Mouse (Mus musculus) heart, embryonic 11.5 days (tissue): ENCODE results near the gene Eno3. TPM values are rescaled to one million over a fixed set of nuclear protein-coding genes. Genes with fewer than 3 reads are reported as not detected.

ENCODE experiments used
- ATAC-seq: fragments of 200-750 bp; cut with Nextera tagmentation; replicated peaks from 2 replicates; pipeline ENCODE4 v1.8.0; 2017; ENCODE audit warnings: moderate library complexity; ENCODE audit not compliant: insufficient number of reproducible peaks, low FRiP score, low TSS enrichment
- H3K27ac ChIP-seq: fragments of 300-500 bp; sonication (generic); 2 replicates; pipeline ENCODE4 v1.5.1; 2014; ENCODE audit warnings: mild to moderate bottlenecking, low read depth, low read length
- H3K27me3 ChIP-seq: fragments of 300-500 bp; sonication (generic); 2 replicates; pipeline ENCODE4 v1.6.1; 2014; ENCODE audit warnings: mild to moderate bottlenecking, low read length, mixed read lengths; ENCODE audit not compliant: control insufficient read depth, insufficient read depth
- H3K36me3 ChIP-seq: fragments of 300-500 bp; sonication (generic); 2 replicates; pipeline ENCODE4 v1.6.1; 2014; ENCODE audit warnings: mild to moderate bottlenecking, low read length, moderate library complexity, mixed read lengths; ENCODE audit not compliant: control insufficient read depth, insufficient read depth
- H3K4me1 ChIP-seq: fragments of 300-500 bp; sonication (generic); 2 replicates; pipeline ENCODE4 v1.6.1; 2014; ENCODE audit warnings: low read length; ENCODE audit not compliant: control insufficient read depth, insufficient read depth
- H3K4me2 ChIP-seq: fragments of 300-500 bp; sonication (generic); 2 replicates; pipeline ENCODE4 v1.6.1; 2014; ENCODE audit warnings: mild to moderate bottlenecking, moderate library complexity
- H3K4me3 ChIP-seq: fragments of 300-500 bp; sonication (generic); 2 replicates; pipeline ENCODE4 v1.5.1; 2014; ENCODE audit warnings: low read depth, low read length
- H3K9ac ChIP-seq: fragments of 300-500 bp; sonication (generic); 2 replicates; pipeline ENCODE4 v1.6.1; 2014; ENCODE audit warnings: mild to moderate bottlenecking, low read depth, low read length, moderate library complexity
- H3K9me3 ChIP-seq: fragments of 300-500 bp; sonication (generic); replicated peaks from 2 replicates; pipeline ENCODE4 v1.6.1; 2016; ENCODE audit warnings: low read length; ENCODE audit not compliant: control insufficient read depth
- WGBS: fragments of 180-500 bp; shearing (Covaris S2); extraction: QIAGEN DNeasy Blood & Tissue Kit; methylation state at CpG from one replicate; pipeline ENCODE4 v1.1.7; 2014; ENCODE audit not compliant: insufficient replicate concordance; 5-methylcytosine and 5-hydroxymethylcytosine counted together
- polyA plus RNA-seq: library from polyadenylated mRNA; unstranded; fragments of >200 nt; fragmentation: Nextera tagmentation; extraction: Ambion mirVana; gene quantifications from 2 replicates; pipeline ENCODE4 v1.2.1, GENCODE M21; 2014

Eno3 gene
- polyA plus RNA-seq, 1 experiment from 2014 or later, result 272 TPM

DNA sequence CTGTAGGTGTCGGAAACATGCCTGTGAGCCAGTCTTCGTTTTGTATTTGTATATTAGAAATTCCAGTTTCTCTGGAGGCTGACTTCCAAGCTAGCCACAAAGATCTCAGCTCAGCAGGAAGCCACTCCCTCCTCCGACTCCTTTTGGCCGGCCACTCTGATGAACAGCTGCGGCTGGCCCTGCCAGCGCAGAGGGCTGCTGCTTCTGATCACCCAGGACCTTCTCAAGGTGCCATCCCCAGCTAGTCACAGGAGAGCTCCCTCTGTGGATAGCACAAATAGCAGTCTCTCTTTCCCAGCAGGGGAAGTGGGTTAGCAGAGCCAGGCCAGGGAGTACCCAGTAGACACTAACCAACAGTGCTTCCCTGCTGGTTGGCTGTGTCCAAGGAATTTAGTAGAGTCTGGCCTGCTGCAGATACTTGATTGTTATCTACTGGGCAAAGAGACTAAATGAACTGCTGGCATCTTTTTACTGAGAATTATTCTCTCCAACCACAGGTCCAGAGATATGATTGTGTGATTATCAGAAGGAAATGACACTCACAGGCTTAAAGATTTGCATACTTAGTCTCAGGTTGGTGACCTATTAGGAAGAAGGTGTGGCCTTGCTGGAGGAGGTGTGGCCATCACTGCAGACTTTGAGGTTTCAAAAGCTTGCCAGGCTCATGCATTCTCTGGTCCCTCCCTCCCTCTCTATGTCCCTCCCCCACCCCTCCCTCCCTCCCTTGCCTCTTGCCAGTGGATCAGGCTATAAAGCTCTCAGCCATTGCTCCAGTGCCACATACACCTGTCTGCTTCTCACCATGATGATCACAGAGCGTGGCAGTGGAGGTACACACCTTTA, 34.8 kb upstream of the Eno3 start:
- Histone ChIP-seq H3K36me3 (no peaks in the 10 kb centered on the region), H3K9me3 (no peaks in the 10 kb centered on the region), H3K4me1 (0 out of 2 replicates have a peak, but pooled peaks cover 2% of the 10 kb centered on the region), H3K4me2 (no peak overlapping the region), H3K27ac (no peak overlapping the region), H3K9ac (no peak overlapping the region), H3K4me3 (no peak overlapping the region), H3K27me3 (no peaks in the 10 kb centered on the region; the same call in 1 of the 2 replicates)
- ATAC-seq, result no peak
- WGBS, result 33% methylated on average over 7 of the region's 7 CpGs

DNA sequence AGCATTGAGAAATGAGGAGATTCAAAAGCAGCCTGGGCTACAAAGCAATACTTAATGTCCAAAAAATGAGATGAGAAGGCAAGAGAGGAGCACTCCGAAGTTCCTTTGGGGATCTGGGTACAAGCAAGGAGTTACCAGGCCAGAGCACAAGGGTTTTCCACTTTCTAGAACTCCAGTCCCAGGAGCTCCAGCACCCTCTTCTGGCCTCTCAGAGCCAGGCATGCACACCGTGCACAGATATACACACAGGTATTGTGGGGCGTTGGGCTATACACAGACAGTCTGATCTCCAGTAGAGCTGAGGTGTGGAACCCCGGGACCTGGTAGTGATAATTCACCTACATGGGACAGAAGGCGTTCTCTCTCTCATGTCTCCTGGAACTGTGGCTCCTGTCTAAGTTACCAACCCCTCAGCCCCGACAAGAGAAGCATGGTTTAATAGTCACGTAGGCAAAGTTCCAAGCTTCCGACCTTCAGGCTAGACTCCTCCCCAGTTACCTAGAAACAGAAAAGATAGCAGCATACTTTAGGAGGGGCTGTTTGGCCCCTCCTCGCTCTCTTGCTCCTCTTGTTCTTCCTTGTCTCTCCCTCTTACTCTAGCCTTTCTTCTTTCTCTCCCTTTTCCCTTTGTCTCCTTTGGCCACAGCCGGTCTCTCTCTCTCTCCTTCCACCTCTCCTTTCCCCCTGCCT, 33.8 kb upstream of the Eno3 start:
- Histone ChIP-seq H3K9ac (no peak overlapping the region), H3K4me1 (0 out of 2 replicates have a peak, but pooled peaks cover 2% of the 10 kb centered on the region), H3K36me3 (no peaks in the 10 kb centered on the region), H3K4me3 (no peak overlapping the region), H3K9me3 (no peaks in the 10 kb centered on the region), H3K27ac (no peak overlapping the region), H3K4me2 (no peak overlapping the region), H3K27me3 (no peaks in the 10 kb centered on the region; the same call in 1 of the 2 replicates)
- WGBS, result 76% methylated on average over 10 of the region's 10 CpGs
- ATAC-seq, result no peak

DNA sequence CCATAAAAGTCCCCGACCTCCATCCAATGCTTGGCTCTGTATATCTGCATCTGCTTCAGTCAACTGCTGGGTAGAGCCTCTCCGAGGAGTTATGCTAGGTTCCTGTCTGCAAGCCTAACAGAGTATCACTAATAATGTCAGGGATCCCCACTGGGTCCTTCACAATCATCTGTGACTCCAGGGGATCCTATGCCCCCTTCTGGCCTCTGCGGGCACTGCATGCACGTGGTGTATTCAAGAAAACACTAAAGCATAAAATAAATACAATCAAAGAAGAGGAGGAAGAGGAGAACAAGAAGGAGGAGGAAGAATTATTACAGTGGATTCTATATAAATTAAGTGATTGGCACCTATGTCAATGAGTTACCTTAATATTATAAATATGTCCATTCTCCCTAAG, 31.5 kb upstream of the Eno3 start:
- Histone ChIP-seq H3K9me3 (no peaks in the 10 kb centered on the region), H3K4me3 (no peak overlapping the region), H3K27ac (no peak overlapping the region), H3K4me1 (0 out of 2 replicates have a peak, but pooled peaks cover 2% of the 10 kb centered on the region), H3K36me3 (no peaks in the 10 kb centered on the region), H3K27me3 (no peaks in the 10 kb centered on the region), H3K9ac (no peak overlapping the region), H3K4me2 (no peak overlapping the region)
- 41% methylated on average over 4 of the region's 4 CpGs for WGBS
- no peak for ATAC-seq

DNA sequence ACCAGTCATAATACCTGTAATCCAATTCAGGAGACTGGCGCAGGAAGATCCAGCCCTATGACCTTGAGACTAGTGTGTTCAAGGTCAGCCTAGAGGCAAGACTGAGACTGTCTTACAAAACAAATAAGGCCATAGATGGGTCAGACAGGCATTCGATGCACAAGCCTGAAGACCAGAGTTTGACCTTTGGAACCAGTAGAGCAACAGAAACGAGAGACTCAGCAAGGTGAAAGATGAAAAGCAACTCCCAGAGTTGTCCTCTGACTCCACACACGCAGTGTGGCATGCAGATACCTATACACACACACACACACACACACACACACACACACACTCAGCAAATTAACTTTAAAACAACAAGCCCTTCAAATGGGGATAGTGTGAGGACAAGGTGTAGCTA, 30.1 kb upstream of the Eno3 start:
- 70% methylated on average over 4 of the region's 4 CpGs for WGBS
- H3K9me3 ChIP-seq, result no peaks in the 10 kb centered on the region
- H3K4me2 ChIP-seq, result no peak overlapping the region
- no peaks in the 10 kb centered on the region for H3K27me3 ChIP-seq
- 0 out of 2 replicates have a peak, but pooled peaks cover 2% of the 10 kb centered on the region for H3K4me1 ChIP-seq
- H3K9ac ChIP-seq, result no peak overlapping the region
- H3K36me3 ChIP-seq, result no peaks in the 10 kb centered on the region
- H3K27ac ChIP-seq, result no peak overlapping the region
- ATAC-seq, result no peak
- H3K4me3 ChIP-seq, result no peak overlapping the region

DNA sequence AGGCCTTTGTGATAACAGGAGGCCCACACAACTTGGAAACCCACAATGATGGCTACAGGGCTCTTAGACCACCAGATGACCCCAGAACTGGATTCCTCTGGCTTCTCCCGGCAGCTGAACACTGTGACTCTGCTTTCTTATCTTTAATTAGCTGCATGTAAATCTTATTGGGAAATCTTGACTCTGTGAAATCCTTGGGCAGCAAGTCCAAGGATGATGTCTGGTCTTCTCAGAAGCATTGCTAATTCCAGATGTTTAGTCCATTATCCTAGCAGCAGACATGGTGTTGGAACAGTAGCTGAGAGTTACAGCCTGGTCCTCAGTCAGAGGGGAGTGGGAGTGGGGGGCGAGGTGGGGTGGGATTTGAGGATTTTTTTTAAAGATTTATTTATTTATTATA, 28.6 kb upstream of the Eno3 start:
- Histone ChIP-seq H3K27me3 (no peaks in the 10 kb centered on the region), H3K9me3 (no peaks in the 10 kb centered on the region), H3K36me3 (no peaks in the 10 kb centered on the region), H3K4me2 (no peak overlapping the region), H3K4me3 (no peak overlapping the region), H3K4me1 (no peaks in the 10 kb centered on the region), H3K27ac (no peak overlapping the region), H3K9ac (no peak overlapping the region)
- WGBS, result 64% methylated on average over 2 of the region's 2 CpGs
- no peak for ATAC-seq

DNA sequence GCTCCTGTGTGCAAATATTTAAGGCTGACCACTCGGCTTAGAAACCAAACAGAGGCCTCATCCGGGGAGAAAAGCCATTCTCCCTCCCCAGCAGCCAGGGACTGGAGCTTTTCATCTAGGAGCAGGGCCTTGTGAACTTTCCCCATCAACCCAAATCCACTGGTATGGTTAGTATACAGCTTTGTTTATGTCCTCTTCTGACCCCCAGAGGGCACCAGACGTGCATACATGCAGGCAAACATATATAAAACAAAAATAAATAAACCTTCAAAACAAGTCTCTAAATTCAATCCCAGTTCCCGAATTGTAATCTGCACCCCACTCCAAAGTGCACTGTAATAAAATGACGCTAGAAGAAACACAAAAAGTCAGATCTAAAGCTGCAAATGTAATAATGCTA, 27.4 kb upstream of the Eno3 start:
- Histone ChIP-seq H3K4me1 (no peaks in the 10 kb centered on the region), H3K27me3 (no peaks in the 10 kb centered on the region), H3K4me2 (no peak overlapping the region), H3K9ac (no peak overlapping the region), H3K36me3 (no peaks in the 10 kb centered on the region), H3K4me3 (no peak overlapping the region), H3K27ac (no peak overlapping the region), H3K9me3 (no peaks in the 10 kb centered on the region)
- WGBS, result 60% methylated on average over 5 of the region's 5 CpGs
- ATAC-seq, result no peak

DNA sequence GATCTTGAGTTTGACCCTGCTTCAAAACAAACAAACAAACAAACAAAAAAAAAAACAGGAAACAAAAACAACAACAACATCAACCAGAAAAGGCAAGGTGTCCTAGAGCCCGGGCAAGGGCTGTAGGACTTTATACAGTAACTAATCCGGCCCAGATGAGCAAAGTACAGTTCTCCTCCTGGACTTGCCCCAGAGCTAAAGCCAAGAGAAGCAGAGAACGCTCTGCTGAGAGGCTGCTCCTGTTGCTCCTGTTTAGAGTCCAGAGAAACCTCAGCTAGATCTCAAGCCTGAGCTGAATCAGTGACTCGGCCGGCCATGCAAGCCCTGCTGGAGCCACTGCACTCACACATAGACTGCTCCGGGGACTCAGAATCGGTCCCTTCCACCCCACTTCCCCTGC, 26.9 kb upstream of the Eno3 start:
- Histone ChIP-seq H3K4me3 (no peak overlapping the region), H3K9me3 (no peaks in the 10 kb centered on the region), H3K4me1 (no peaks in the 10 kb centered on the region), H3K36me3 (no peaks in the 10 kb centered on the region), H3K27me3 (no peaks in the 10 kb centered on the region), H3K4me2 (no peak overlapping the region), H3K9ac (no peak overlapping the region), H3K27ac (no peak overlapping the region)
- 65% methylated on average over 7 of the region's 7 CpGs for WGBS
- no peak for ATAC-seq

DNA sequence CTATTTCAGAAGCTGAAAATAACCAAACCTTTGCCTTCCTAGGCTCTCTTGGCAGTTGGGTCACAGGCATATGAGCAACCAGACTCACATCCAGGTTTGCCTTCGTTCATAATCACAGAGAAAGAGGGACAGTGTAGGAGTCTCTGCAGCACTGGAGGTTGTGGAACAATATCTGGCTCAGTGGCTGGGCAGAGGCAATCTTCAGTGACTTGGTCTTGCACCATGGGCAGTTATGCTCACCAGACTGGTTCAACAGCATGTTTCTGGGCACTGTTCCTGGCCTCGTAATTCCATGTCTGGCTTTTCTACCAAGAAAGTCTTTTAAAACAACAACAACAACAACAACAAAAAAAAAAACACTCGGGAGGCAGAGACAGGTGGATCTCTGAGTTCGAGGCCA, 21.4 kb upstream of the Eno3 start:
- ATAC-seq, result no peak
- no peak overlapping the region for H3K4me2 ChIP-seq

More for the DNA sequence above, 21.4 kb upstream of the Eno3 start:
- no peak overlapping the region for H3K9ac ChIP-seq
- WGBS, result 75% methylated on average over 4 of the region's 4 CpGs
- peaks cover 17% of the 10 kb centered on the region for H3K4me1 ChIP-seq
- no peak overlapping the region for H3K27ac ChIP-seq
- no peak overlapping the region for H3K4me3 ChIP-seq
- no peaks in the 10 kb centered on the region for H3K36me3 ChIP-seq
- no peaks in the 10 kb centered on the region for H3K9me3 ChIP-seq
- H3K27me3 ChIP-seq, result no peaks in the 10 kb centered on the region
